Mouse (Mus musculus): ENCODE data around the gene Gm5901. TPM values are rescaled to one million over a fixed set of nuclear protein-coding genes. Genes with fewer than 3 reads are reported as not detected.

Gene Gm5901
- not detected for total RNA-seq (2023)

DNA sequence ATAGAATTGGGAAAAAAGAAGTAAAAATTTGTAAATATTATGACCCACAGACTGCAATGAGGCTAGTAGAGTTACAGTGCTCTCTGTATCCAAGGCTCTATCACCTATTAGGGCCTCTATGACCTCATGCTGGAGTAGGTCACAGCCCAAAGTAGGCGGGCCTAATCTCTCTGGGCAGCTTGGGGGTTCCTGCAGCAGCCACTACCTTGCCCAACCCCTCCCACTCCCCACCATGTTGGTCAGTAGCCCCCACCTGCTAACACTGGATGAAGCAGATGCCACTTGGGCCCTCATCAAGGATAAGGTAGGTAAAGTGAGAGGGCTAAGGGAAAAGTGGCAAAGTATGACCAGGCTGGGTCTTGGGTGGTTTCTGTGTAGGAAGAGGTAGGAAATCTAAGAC is at the start of gene Gm5901:
TSS of gene Gm5901 (plus strand) at position 173 of the 400 bp plus-strand sequence.

GRCm38 (mm10) chr7:105334004-105334403 is 40.8 kb upstream of the Gm5901 start, which contains the start of gene Olfr690:
Gene Olfr690 (minus strand): TSS chr7:105334104.

DNA sequence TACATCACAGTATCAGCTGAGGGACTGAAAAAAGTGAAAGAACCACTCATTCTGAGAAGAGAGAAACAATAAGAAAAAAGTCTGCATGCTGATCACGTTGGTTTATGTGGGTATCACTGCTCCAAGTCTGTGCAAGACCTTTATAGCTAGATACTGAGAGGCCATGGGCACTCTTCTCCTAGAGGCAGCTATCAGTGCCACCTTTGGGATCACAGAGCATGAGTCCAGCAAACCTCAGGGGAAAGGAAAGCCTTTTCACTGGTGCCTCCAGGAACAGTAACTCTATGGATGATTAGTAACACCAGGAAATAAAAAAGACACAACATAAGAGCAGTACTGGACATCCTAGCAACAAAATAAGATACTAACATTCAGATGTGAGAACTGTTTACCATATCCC is 32.7 kb upstream of the Gm5901 start, which contains the start of gene Olfr691:
TSS of gene Olfr691 (minus strand) at position 101 of the 400 bp plus-strand sequence.

GRCm38 (mm10) chr7:105367930-105368329 is 6.9 kb upstream of the Gm5901 start, which contains the start of gene Olfr692:
Gene Olfr692 (plus strand): TSS chr7:105368230.

GRCm38 (mm10) chr7:105399935-105400624 is 25.2 kb downstream of the Gm5901 start, which contains the start of gene Fam160a2:
Gene Fam160a2 (minus strand): TSS chr7:105400054.

GRCm38 (mm10) chr7:105404268-105404667 is 29.4 kb downstream of the Gm5901 start, which contains the start of gene Cnga4:
Gene Cnga4 (plus strand): TSS chr7:105404568.

GRCm38 (mm10) chr7:105425424-105426043 is 50.7 kb downstream of the Gm5901 start, which contains the start of gene Cckbr:
Gene Cckbr (plus strand): TSS chr7:105425731.

Other genes with a start within 250 kb of the Gm5901 start
- not detected for gene Olfr683, start 228.0 kb upstream of the Gm5901 start, total RNA-seq (2023)
- gene Olfr684, start 211.4 kb upstream of the Gm5901 start, total RNA-seq (2023): not detected
- gene Olfr685, start 189.0 kb upstream of the Gm5901 start, total RNA-seq (2023): not detected
- gene Olfr686, start 167.6 kb upstream of the Gm5901 start, total RNA-seq (2023): not detected
- gene Olfr688, start 86.9 kb upstream of the Gm5901 start, total RNA-seq (2023): not detected
- not detected for gene Olfr689, start 63.9 kb upstream of the Gm5901 start, total RNA-seq (2023)
- not detected for gene Olfr690, start 40.9 kb upstream of the Gm5901 start, total RNA-seq (2023)
- gene Olfr691, start 32.8 kb upstream of the Gm5901 start, total RNA-seq (2023): not detected
- gene Olfr692, start 6.8 kb upstream of the Gm5901 start, total RNA-seq (2023): not detected
- gene Fam160a2, start 25.0 kb downstream of the Gm5901 start, total RNA-seq (2023): 42.6 TPM
- gene Cnga4, start 29.5 kb downstream of the Gm5901 start, total RNA-seq (2023): not detected
- not detected for gene Cckbr, start 50.7 kb downstream of the Gm5901 start, total RNA-seq (2023)
- not detected for gene Cavin3, start 107.3 kb downstream of the Gm5901 start, total RNA-seq (2023)
- 21.5 TPM for gene Smpd1, start 179.3 kb downstream of the Gm5901 start, total RNA-seq (2023)
- 2.6 TPM for gene Apbb1, start 206.6 kb downstream of the Gm5901 start, total RNA-seq (2023)
- not detected for gene Hpx, start 225.1 kb downstream of the Gm5901 start, total RNA-seq (2023)

All from CD8-positive naive resting alpha-beta T cell, adult 57 days (primary cell).